Mouse (Mus musculus) testis, adult 2 months (tissue): ENCODE measurements at regions not wholly inside any gene's neighbourhood (a gene's known extent, or its start where the extent isn't known, plus 50 kb on each side); places are given as distances from the start of the nearest gene placed in this dataset.

Experiments
- CTCF ChIP-seq: fragments of 200-500 bp; IDR thresholded peaks from 2 replicates; pipeline ENCODE4 v1.5.1; 2012; ENCODE audit warnings: low read depth, mild to moderate bottlenecking, inconsistent platforms, low read length, moderate library complexity; ENCODE audit not compliant: control insufficient read depth, insufficient read depth, insufficient replicate concordance
- POLR2A ChIP-seq: fragments of 200-500 bp; IDR thresholded peaks from 2 replicates; pipeline ENCODE4 v1.6.1; 2012; ENCODE audit warnings: low read depth, mild to moderate bottlenecking, inconsistent platforms, low read length, moderate library complexity; ENCODE audit not compliant: control insufficient read depth

GRCm38 (mm10) chr6:112207229-112207628 lies 66.3 kb upstream of the Lmcd1 start:
- TF ChIP-seq CTCF: no peak; the same call in 1 of the 2 replicates
- no peak for TF ChIP-seq POLR2A
